Mouse (Mus musculus): ENCODE measurements around the gene Atrnl1. TPM values are rescaled to one million over a fixed set of nuclear protein-coding genes. Genes with fewer than 3 reads are reported as not detected.

The Atrnl1 gene
- polyA plus RNA-seq, 1 experiment from 2014 or later = 2.9 TPM

DNA sequence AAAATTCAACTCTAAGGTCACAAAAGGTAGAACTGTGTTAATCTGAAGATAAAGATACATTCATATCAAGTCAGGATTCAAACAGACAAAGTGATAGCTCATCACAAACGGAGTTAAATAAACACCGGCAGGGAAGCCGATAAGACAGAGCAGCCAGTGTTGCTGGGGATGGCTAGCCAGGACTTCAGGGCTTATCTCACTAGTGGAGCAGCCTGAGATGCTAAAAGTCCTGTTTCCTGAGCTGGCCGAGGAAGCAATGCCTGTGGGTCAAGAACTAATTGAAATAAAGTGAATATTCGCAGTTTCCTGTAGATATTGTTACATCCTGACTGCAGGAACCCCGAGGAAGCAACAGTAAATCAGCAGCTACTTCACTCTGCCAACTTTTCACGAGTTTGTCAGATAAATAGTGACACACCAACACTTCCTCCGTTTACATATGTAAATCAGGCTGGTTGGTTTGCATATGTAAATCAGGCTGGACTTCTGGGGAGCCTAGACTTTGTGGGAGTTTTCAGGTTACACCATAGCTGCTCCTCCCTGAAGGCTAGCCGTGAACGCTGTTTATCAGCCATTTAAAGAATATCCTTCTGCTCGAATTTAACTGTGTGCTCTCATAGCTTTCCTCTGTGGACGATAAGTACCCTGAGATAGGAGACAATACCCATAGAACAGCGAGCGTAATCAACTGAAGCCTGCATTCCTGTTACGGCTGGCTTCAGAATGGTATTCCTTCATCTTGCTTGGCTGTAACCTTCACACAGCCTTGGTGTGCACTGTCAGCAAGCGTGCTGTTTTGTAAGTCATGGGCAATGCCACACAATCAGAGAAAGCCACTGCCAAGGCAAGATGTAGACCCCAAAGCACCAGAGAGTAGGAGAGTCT is 453.5 kb downstream of the Atrnl1 start:
- peak overlapping the region; percentile 43 for H3K4me2 ChIP-seq
- H3K27ac ChIP-seq (ENCODE audit: low read depth, low read length) = peak overlapping the region; percentile 55
- ATAC-seq (replicated peaks; ENCODE audit: low FRiP score) (0 out of 2 replicates have a peak, but pooled peaks have one; percentile 41), DNase-seq (ENCODE audit: low spot score) (no peak)
- no peaks in the 10 kb centered on the region for H3K36me3 ChIP-seq (ENCODE audit: control insufficient read depth, insufficient read depth, low read length)
- H3K4me3 ChIP-seq (ENCODE audit: low read depth, low read length) = no peak overlapping the region
- WGBS = 10% methylated on average over 16 of the region's 16 CpGs
- no peaks in the 10 kb centered on the region for H3K27me3 ChIP-seq (replicated peaks; ENCODE audit: control insufficient read depth, insufficient read depth, low read length)
- no peaks in the 10 kb centered on the region for H3K9me3 ChIP-seq (ENCODE audit: control insufficient read depth, low read length)
- peaks cover 15% of the 10 kb centered on the region for H3K4me1 ChIP-seq (replicated peaks; ENCODE audit: control insufficient read depth, insufficient read depth, low read length)
- H3K9ac ChIP-seq (ENCODE audit: low read depth, low read length) = no peak overlapping the region

DNA sequence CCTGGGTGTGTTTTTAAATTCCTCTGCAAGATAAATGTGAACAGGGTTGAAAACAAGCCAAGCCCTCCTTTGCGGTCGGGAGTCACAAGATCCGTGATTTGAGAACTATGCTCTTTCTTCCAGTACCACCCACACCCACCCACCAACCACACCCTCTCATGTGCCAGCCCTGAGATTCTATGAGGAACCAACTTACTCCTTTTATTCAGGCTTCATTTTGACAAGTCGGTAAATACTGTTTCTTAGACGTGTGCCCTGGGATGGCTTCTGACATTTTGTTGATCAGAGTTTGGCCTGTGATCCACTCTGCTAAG is 454.1 kb downstream of the Atrnl1 start:
- Histone ChIP-seq H3K27me3 (replicated peaks; ENCODE audit: control insufficient read depth, insufficient read depth, low read length) (no peaks in the 10 kb centered on the region), H3K9ac (ENCODE audit: low read depth, low read length) (no peak overlapping the region), H3K4me1 (replicated peaks; ENCODE audit: control insufficient read depth, insufficient read depth, low read length) (peaks cover 15% of the 10 kb centered on the region), H3K27ac (ENCODE audit: low read depth, low read length) (peak overlapping the region; percentile 55; the same call in 1 of the 2 replicates), H3K4me3 (ENCODE audit: low read depth, low read length) (no peak overlapping the region), H3K36me3 (ENCODE audit: control insufficient read depth, insufficient read depth, low read length) (no peaks in the 10 kb centered on the region), H3K4me2 (no peak overlapping the region; the same call in 1 of the 2 replicates), H3K9me3 (ENCODE audit: control insufficient read depth, low read length) (no peaks in the 10 kb centered on the region)
- 32% methylated on average over 5 of the region's 5 CpGs for WGBS
- no peak for ATAC-seq (replicated peaks; ENCODE audit: low FRiP score)
- no peak for DNase-seq (ENCODE audit: low spot score)

DNA sequence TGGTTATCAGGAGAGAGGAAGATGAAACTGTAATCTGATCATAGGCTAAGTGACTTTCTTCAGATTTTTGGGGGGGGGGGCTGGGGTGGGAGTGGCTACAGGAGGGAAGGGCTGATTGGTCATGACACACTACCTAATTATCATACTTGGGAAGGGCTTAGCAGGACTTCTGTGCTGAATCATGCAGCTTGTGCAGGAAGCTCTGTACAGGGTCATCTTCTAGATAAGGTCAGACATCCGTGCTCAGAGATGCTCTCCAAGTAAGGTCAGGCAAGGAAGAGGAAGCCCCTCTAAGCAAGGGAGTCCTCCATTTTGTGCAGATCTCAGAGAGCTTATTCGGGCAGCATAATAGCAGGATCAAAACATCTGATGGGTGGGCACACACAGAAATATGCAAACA is 454.7 kb downstream of the Atrnl1 start:
- no peak overlapping the region for H3K27ac ChIP-seq (ENCODE audit: low read depth, low read length)
- DNase-seq (ENCODE audit: low spot score) (no peak), ATAC-seq (replicated peaks; ENCODE audit: low FRiP score) (no peak)
- no peaks in the 10 kb centered on the region for H3K27me3 ChIP-seq (replicated peaks; ENCODE audit: control insufficient read depth, insufficient read depth, low read length)
- H3K9ac ChIP-seq (ENCODE audit: low read depth, low read length) = no peak overlapping the region
- H3K4me3 ChIP-seq (ENCODE audit: low read depth, low read length) = no peak overlapping the region
- H3K4me2 ChIP-seq = no peak overlapping the region
- no peaks in the 10 kb centered on the region for H3K36me3 ChIP-seq (ENCODE audit: control insufficient read depth, insufficient read depth, low read length)
- peaks cover 15% of the 10 kb centered on the region for H3K4me1 ChIP-seq (replicated peaks; ENCODE audit: control insufficient read depth, insufficient read depth, low read length)
- 48% methylated on average over 2 of the region's 2 CpGs for WGBS
- H3K9me3 ChIP-seq (ENCODE audit: control insufficient read depth, low read length) = no peaks in the 10 kb centered on the region

DNA sequence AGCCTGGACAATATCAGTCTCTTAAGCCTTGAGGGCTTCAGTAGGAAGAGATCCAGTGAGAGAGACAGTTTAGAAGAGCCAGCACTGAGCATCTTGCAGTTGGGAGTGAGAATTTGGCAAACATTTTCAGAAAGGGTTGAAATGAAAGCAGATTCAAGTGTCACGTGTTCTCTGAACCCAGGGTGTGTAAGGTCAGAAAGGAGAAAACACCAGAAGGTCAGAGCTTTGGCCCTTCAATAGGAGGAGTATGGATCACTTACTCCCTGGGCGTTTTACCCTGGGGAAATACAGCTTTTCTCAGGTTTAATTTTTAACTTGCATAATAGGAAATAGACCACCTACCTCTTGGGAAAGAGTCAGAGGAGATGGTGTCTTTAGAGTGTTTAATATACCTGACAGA is 457.3 kb downstream of the Atrnl1 start:
- WGBS = 66% methylated on average over 2 of the region's 2 CpGs
- ATAC-seq (replicated peaks; ENCODE audit: low FRiP score) (no peak), DNase-seq (ENCODE audit: low spot score) (no peak)

DNA sequence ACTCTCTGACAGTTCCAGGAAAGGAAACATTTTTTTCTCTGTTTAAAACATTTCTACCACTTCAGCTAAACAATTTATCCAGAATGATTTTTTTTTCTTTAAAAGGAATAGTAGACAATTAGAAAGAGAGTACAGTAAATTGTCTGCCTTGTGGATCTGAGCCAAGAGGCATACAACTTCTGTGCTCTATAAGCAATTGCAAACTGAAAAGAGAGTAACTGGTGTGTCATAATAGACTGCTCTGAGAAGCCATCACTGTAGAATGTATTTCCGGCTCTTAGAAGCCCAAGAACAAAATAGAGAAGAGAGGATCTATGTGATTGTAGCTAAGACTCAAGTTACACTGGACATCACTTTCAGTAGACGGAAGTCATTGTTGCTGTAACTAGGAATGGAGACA is 458.1 kb downstream of the Atrnl1 start:
- DNase-seq (ENCODE audit: low spot score) = no peak
- no peak overlapping the region for H3K27ac ChIP-seq (ENCODE audit: low read depth, low read length)

More for the DNA sequence above, 457.3 kb downstream of the Atrnl1 start:
- no peak overlapping the region for H3K4me3 ChIP-seq (ENCODE audit: low read depth, low read length)
- no peaks in the 10 kb centered on the region for H3K27me3 ChIP-seq (replicated peaks; ENCODE audit: control insufficient read depth, insufficient read depth, low read length)
- H3K9me3 ChIP-seq (ENCODE audit: control insufficient read depth, low read length) = no peaks in the 10 kb centered on the region
- H3K36me3 ChIP-seq (ENCODE audit: control insufficient read depth, insufficient read depth, low read length) = no peaks in the 10 kb centered on the region
- H3K4me2 ChIP-seq = no peak overlapping the region
- peak overlapping the region; percentile 7; the same call in 1 of the 2 replicates for H3K27ac ChIP-seq (ENCODE audit: low read depth, low read length)
- no peak overlapping the region for H3K9ac ChIP-seq (ENCODE audit: low read depth, low read length)
- peaks cover 15% of the 10 kb centered on the region for H3K4me1 ChIP-seq (replicated peaks; ENCODE audit: control insufficient read depth, insufficient read depth, low read length)

DNA sequence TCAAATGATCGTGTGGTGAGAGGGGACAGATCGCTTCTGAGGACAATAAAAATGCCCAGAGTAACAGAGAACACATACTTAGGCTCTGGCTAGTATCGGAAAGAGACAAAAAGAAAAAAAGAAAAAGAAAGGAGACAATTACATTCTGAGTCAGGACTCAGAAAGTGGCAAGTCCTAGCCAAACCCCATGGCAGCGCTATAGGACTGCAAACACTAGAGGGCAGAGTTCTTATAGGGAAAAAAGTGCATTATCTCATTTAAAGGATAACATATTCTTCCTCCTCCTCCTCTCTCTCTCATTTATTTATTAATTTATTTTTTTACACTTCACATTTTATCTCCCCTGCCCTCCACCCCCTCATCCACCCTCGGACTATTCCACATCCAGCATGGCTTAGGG is 461.6 kb downstream of the Atrnl1 start:
- WGBS = 68% methylated on average over 5 of the region's 5 CpGs
- ATAC-seq (replicated peaks; ENCODE audit: low FRiP score) (no peak), DNase-seq (ENCODE audit: low spot score) (no peak)
- Histone ChIP-seq H3K9ac (ENCODE audit: low read depth, low read length) (no peak overlapping the region), H3K4me1 (replicated peaks; ENCODE audit: control insufficient read depth, insufficient read depth, low read length) (no peaks in the 10 kb centered on the region), H3K9me3 (ENCODE audit: control insufficient read depth, low read length) (no peaks in the 10 kb centered on the region), H3K4me2 (no peak overlapping the region), H3K27ac (ENCODE audit: low read depth, low read length) (no peak overlapping the region), H3K4me3 (ENCODE audit: low read depth, low read length) (no peak overlapping the region), H3K36me3 (ENCODE audit: control insufficient read depth, insufficient read depth, low read length) (no peaks in the 10 kb centered on the region), H3K27me3 (replicated peaks; ENCODE audit: control insufficient read depth, insufficient read depth, low read length) (no peaks in the 10 kb centered on the region)

More for the DNA sequence above, 458.1 kb downstream of the Atrnl1 start:
- ATAC-seq (replicated peaks; ENCODE audit: low FRiP score) = no peak
- Histone ChIP-seq H3K4me2 (no peak overlapping the region), H3K4me3 (ENCODE audit: low read depth, low read length) (no peak overlapping the region), H3K9me3 (ENCODE audit: control insufficient read depth, low read length) (no peaks in the 10 kb centered on the region), H3K27me3 (replicated peaks; ENCODE audit: control insufficient read depth, insufficient read depth, low read length) (no peaks in the 10 kb centered on the region), H3K9ac (ENCODE audit: low read depth, low read length) (no peak overlapping the region), H3K36me3 (ENCODE audit: control insufficient read depth, insufficient read depth, low read length) (no peaks in the 10 kb centered on the region), H3K4me1 (replicated peaks; ENCODE audit: control insufficient read depth, insufficient read depth, low read length) (peaks cover 13% of the 10 kb centered on the region)
- 73% methylated on average over 2 of the region's 2 CpGs for WGBS

DNA sequence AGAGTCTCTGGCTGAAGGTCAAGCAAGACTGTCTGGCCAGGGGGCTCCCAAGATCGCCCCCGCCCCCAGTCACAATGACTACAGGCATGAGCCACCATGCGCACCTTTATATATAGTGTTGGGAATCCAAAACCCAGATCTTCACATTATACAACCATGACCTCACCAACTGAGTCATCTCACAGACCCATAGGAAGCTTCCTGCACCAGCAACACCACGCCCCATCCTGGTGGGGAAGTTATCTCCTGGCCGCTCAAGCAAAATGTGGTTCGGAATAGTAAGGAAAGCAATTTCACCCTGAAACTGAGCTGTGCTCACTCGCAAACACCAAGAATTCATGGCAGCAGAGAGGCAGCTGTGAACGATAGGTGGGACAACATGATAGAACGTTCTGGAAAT is 462.0 kb downstream of the Atrnl1 start:
- Histone ChIP-seq H3K9me3 (ENCODE audit: control insufficient read depth, low read length) (no peaks in the 10 kb centered on the region), H3K27ac (ENCODE audit: low read depth, low read length) (no peak overlapping the region), H3K36me3 (ENCODE audit: control insufficient read depth, insufficient read depth, low read length) (no peaks in the 10 kb centered on the region), H3K4me2 (no peak overlapping the region), H3K9ac (ENCODE audit: low read depth, low read length) (no peak overlapping the region), H3K4me3 (ENCODE audit: low read depth, low read length) (no peak overlapping the region), H3K4me1 (replicated peaks; ENCODE audit: control insufficient read depth, insufficient read depth, low read length) (no peaks in the 10 kb centered on the region), H3K27me3 (replicated peaks; ENCODE audit: control insufficient read depth, insufficient read depth, low read length) (no peaks in the 10 kb centered on the region)
- ATAC-seq (replicated peaks; ENCODE audit: low FRiP score) (no peak), DNase-seq (ENCODE audit: low spot score) (no peak)
- 68% methylated on average over 9 of the region's 9 CpGs for WGBS

DNA sequence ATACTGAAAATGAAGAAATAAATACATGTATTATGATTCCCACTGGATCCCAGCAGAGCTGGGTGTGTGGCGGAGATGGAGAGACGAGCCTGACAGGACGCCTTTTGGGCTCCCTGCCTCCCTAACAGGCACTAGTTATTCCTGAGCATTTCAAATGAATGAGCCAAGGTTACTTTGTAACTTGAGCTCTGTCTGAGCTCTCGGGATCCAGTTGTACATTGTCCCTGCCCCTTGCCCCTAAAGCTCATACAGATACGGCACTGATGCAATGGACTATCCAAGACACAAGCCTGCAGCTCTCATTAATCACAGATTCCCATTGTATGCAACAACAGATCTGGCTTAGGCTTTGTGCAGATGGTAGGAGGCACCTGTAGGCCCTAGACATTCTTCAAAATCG is 464.4 kb downstream of the Atrnl1 start:
- 64% methylated on average over 6 of the region's 6 CpGs for WGBS
- Histone ChIP-seq H3K4me3 (ENCODE audit: low read depth, low read length) (no peak overlapping the region), H3K9me3 (ENCODE audit: control insufficient read depth, low read length) (no peaks in the 10 kb centered on the region), H3K4me2 (no peak overlapping the region), H3K4me1 (replicated peaks; ENCODE audit: control insufficient read depth, insufficient read depth, low read length) (no peaks in the 10 kb centered on the region), H3K27ac (ENCODE audit: low read depth, low read length) (no peak overlapping the region), H3K27me3 (replicated peaks; ENCODE audit: control insufficient read depth, insufficient read depth, low read length) (no peaks in the 10 kb centered on the region), H3K9ac (ENCODE audit: low read depth, low read length) (no peak overlapping the region), H3K36me3 (ENCODE audit: control insufficient read depth, insufficient read depth, low read length) (no peaks in the 10 kb centered on the region)
- ATAC-seq (replicated peaks; ENCODE audit: low FRiP score) (no peak), DNase-seq (ENCODE audit: low spot score) (no peak)

DNA sequence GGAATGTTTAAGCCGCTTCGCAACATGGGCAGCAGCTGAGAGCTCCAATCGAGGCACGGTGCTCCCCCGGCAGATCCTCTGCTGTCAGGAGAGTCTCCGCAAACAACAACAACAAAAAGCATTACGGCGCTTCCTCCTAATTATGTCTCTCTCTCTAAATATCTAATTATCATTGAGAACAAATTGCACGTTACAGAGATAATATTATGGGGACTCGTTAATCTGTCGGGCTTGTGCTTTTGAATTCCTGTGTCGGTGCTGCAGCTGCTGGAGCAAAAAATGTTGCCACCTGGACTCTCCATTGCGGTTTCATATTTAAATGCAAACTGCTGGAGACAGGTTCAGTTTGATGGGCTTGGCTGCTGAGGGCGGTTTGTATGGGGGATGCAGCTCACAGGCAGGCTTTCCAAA is 466.1 kb downstream of the Atrnl1 start:
- Histone ChIP-seq H3K27me3 (replicated peaks; ENCODE audit: control insufficient read depth, insufficient read depth, low read length) (no peaks in the 10 kb centered on the region), H3K9me3 (ENCODE audit: control insufficient read depth, low read length) (no peaks in the 10 kb centered on the region), H3K27ac (ENCODE audit: low read depth, low read length) (no peak overlapping the region), H3K4me2 (no peak overlapping the region), H3K9ac (ENCODE audit: low read depth, low read length) (no peak overlapping the region), H3K36me3 (ENCODE audit: control insufficient read depth, insufficient read depth, low read length) (no peaks in the 10 kb centered on the region), H3K4me3 (ENCODE audit: low read depth, low read length) (no peak overlapping the region), H3K4me1 (replicated peaks; ENCODE audit: control insufficient read depth, insufficient read depth, low read length) (no peaks in the 10 kb centered on the region)
- ATAC-seq (replicated peaks; ENCODE audit: low FRiP score) (no peak), DNase-seq (ENCODE audit: low spot score) (no peak)
- WGBS = 83% methylated on average over 14 of the region's 14 CpGs
